ENCODE assay signal across 17 mouse cellular contexts in genomic region chr12:105531724-105532371, GRCm38 (mm10). TPM values are rescaled to one million over a fixed set of nuclear protein-coding genes. Genes with fewer than 3 reads are reported as not detected.
DNase-seq lines count a peak whose midpoint lies in the region; ATAC-seq lines count a peak whose summit lies in the region.
"Had no signal": no experiment of that assay in that cellular context is flagged by ENCODE, and none has a peak within 500 bp of the region (broad histone marks: within the 10 kb centered on the region; RNA-seq: fewer than 3 reads in every experiment).

No protein-coding gene starts in this region.

- peaks cover 12% of the 10 kb centered on the region for H3K4me1 ChIP-seq in midbrain, embryonic 13.5 days (replicated peaks)
- H3K4me1 ChIP-seq in midbrain, embryonic 10.5 days = peaks cover 13% of the 10 kb centered on the region
- H3K4me1 ChIP-seq in hindbrain, embryonic 14.5 days (replicated peaks; ENCODE audit: control insufficient read depth, insufficient read depth, low read length) = peaks cover 15% of the 10 kb centered on the region; the same call in 1 of the 2 replicates
- H3K4me1 ChIP-seq in liver, embryonic 12.5 days = peaks cover 7% of the 10 kb centered on the region; the same call in 1 of the 2 replicates

- no peak overlapping the region for H3K4me2 ChIP-seq in midbrain, embryonic 13.5 days (replicated peaks)
- no peak overlapping the region for H3K4me2 ChIP-seq in hindbrain, embryonic 14.5 days (replicated peaks)
- no peak overlapping the region for H3K4me2 ChIP-seq in liver, embryonic 12.5 days
- H3K4me2 ChIP-seq: embryonic facial prominence, embryonic 13.5 days; lung, embryonic 14.5 days had no signal

- H3K27ac ChIP-seq in midbrain, embryonic 13.5 days = no peak overlapping the region
- no peak overlapping the region for H3K27ac ChIP-seq in midbrain, embryonic 10.5 days (replicated peaks)
- H3K27ac ChIP-seq in hindbrain, embryonic 14.5 days = peak overlapping the region; percentile 28
- no peak overlapping the region for H3K27ac ChIP-seq in liver, embryonic 12.5 days
- H3K27ac ChIP-seq: embryonic facial prominence, embryonic 13.5 days; forebrain, embryonic 10.5 days had no signal

- peak; percentile 30; the same call in 1 of the 2 replicates for ATAC-seq in midbrain, embryonic 13.5 days
- ATAC-seq in hindbrain, embryonic 14.5 days (ENCODE audit: low FRiP score) = no peak
- no peak for ATAC-seq in liver, embryonic 12.5 days

- no peak overlapping the region for H3K4me3 ChIP-seq in midbrain, embryonic 13.5 days (replicated peaks)
- H3K4me3 ChIP-seq in midbrain, embryonic 10.5 days = no peak overlapping the region
- no peak overlapping the region for H3K4me3 ChIP-seq in hindbrain, embryonic 14.5 days (replicated peaks; ENCODE audit: low read length)
- H3K4me3 ChIP-seq in liver, embryonic 12.5 days = no peak overlapping the region
- H3K4me3 ChIP-seq: embryonic facial prominence, embryonic 13.5 days; forebrain, embryonic 10.5 days; myocyte had no signal

- WGBS in midbrain, embryonic 13.5 days = 32% methylated on average over 8 of the region's 8 CpGs
- WGBS in midbrain, embryonic 10.5 days = 46% methylated on average over 8 of the region's 8 CpGs
- WGBS in hindbrain, embryonic 14.5 days = 33% methylated on average over 8 of the region's 8 CpGs
- WGBS in liver, embryonic 12.5 days (ENCODE audit: insufficient replicate concordance) = 55% methylated on average over 8 of the region's 8 CpGs

- no peaks in the 10 kb centered on the region for H3K27me3 ChIP-seq in midbrain, embryonic 13.5 days
- H3K27me3 ChIP-seq in midbrain, embryonic 10.5 days (ENCODE audit: low read depth, poor library complexity, severe bottlenecking) = no peaks in the 10 kb centered on the region
- H3K27me3 ChIP-seq in hindbrain, embryonic 14.5 days (ENCODE audit: control insufficient read depth, insufficient read depth, low read length) = no peaks in the 10 kb centered on the region
- H3K27me3 ChIP-seq in liver, embryonic 12.5 days (replicated peaks) = no peaks in the 10 kb centered on the region
- H3K27me3 ChIP-seq: embryonic facial prominence, embryonic 13.5 days had no signal

- H3K9ac ChIP-seq in midbrain, embryonic 13.5 days (replicated peaks) = no peak overlapping the region
- H3K9ac ChIP-seq in hindbrain, embryonic 14.5 days = no peak overlapping the region
- H3K9ac ChIP-seq in liver, embryonic 12.5 days = no peak overlapping the region
- H3K9ac ChIP-seq: embryonic facial prominence, embryonic 13.5 days; lung, embryonic 14.5 days had no signal

- no peaks in the 10 kb centered on the region for H3K9me3 ChIP-seq in midbrain, embryonic 13.5 days
- no peaks in the 10 kb centered on the region for H3K9me3 ChIP-seq in midbrain, embryonic 10.5 days (replicated peaks)
- no peaks in the 10 kb centered on the region for H3K9me3 ChIP-seq in hindbrain, embryonic 14.5 days (ENCODE audit: control insufficient read depth, low read length)
- H3K9me3 ChIP-seq in liver, embryonic 12.5 days (replicated peaks) = no peaks in the 10 kb centered on the region
- H3K9me3 ChIP-seq: embryonic facial prominence, embryonic 13.5 days; forebrain, embryonic 10.5 days had no signal

- H3K36me3 ChIP-seq in midbrain, embryonic 13.5 days = no peaks in the 10 kb centered on the region
- no peaks in the 10 kb centered on the region for H3K36me3 ChIP-seq in midbrain, embryonic 10.5 days
- no peaks in the 10 kb centered on the region for H3K36me3 ChIP-seq in hindbrain, embryonic 14.5 days (replicated peaks; ENCODE audit: control insufficient read depth, insufficient read depth)
- H3K36me3 ChIP-seq in liver, embryonic 12.5 days = no peaks in the 10 kb centered on the region
- H3K36me3 ChIP-seq: embryonic facial prominence, embryonic 13.5 days; forebrain, embryonic 10.5 days had no signal

- DNase-seq in embryo, embryonic 10 days (ENCODE audit: low spot score) = peak; percentile 45
- DNase-seq in embryo, embryonic 9.5 days (ENCODE audit: extremely low spot score) = no peak
- DNase-seq in midbrain, embryonic 10.5 days (ENCODE audit: low spot score) = no peak
- no peak for DNase-seq in hindbrain, embryonic 14.5 days (ENCODE audit: low spot score)
- DNase-seq in retina, embryonic 14.5 days (ENCODE audit: low spot score) = peak; percentile 26
- no peak for DNase-seq in lung, postnatal 25 days (ENCODE audit: low spot score)
- DNase-seq: adrenal gland, postnatal 25 days; gastrocnemius, postnatal 25 days; kidney, adult 9 months; layer of hippocampus, adult 9-11 months; liver; lung, embryonic 14.5 days had no signal

RNA-seq across cellular contexts. Expression of gene Bdkrb2, which starts 31.2 kb away (rescaled TPM):
- 0.53 and 0.77 TPM in 2 replicates for polyA plus RNA-seq in midbrain, embryonic 13.5 days (2015; fragmentation: Nextera tagmentation; extraction: Ambion mirVana)
- polyA plus RNA-seq in midbrain, embryonic 10.5 days (2016; fragmentation: Nextera tagmentation; extraction: Ambion mirVana) = 0.46 and 0.72 TPM in 2 replicates
- 0.47 and 0.75 TPM in 2 replicates for polyA plus RNA-seq in hindbrain, embryonic 14.5 days (2014; fragmentation: Nextera tagmentation; extraction: Ambion mirVana)
- polyA plus RNA-seq in liver, embryonic 12.5 days (2016; fragmentation: Nextera tagmentation; extraction: Ambion mirVana) = not detected in 2 replicates

Comparison
In these comparisons a context has a peak if more than half of its experiments do, and no peak if none do; other contexts are left out.
1. DNase-seq: peak in embryo, embryonic 10 days (single experiment) and retina, embryonic 14.5 days (single experiment); none in embryo, embryonic 9.5 days (single experiment), midbrain, embryonic 10.5 days (single experiment), hindbrain, embryonic 14.5 days (single experiment) and lung, postnatal 25 days (single experiment).